Mouse (Mus musculus): ENCODE results near the gene Cfap44. TPM values are rescaled to one million over a fixed set of nuclear protein-coding genes. Genes with fewer than 3 reads are reported as not detected.

Gene Cfap44
- total RNA-seq (2021) (not detected), polyA plus RNA-seq (2012; rRNA removed) (0.55 TPM in 1 of 2 replicates, not detected in the other)
- long read RNA-seq: 0 reads

DNA sequence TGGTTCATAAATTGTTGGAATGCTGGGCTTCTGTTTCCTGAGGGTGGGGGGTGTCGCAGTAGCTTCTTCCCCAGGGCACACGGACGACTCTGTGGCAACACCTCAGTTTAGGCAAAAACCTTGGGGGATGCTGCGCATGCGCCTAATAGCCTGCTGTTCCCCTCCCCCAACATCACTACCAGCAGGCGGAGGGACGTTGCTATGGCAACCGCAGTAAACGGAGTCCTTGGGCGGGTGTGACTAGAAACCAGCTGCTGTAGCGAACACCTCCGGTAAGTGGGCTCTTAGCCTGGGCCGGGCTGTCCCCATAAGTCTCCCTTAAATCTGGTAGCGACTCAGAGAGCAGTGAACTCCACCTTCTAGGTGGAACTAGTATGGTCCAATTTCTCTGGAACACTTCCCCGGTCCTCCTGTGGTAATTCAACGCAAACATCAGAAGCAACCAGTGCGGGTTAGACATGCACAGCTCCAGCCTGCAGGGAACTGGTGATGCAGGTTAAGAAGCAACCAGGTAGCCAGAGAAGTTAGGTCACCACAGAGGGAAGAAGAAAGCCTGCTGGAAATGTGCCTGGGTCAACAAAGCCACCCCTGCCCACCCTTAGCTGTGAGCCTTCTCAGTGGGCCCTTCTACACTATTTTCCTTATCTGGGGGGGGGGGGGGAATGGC is at the start of gene Cfap44:
TSS of gene Cfap44 (plus strand) at position 220 of the 667 bp plus-strand sequence.
- intact Hi-C loops (cut with DNase I): no loop called here
- peak; percentile 21 to 26 for DNase-seq
- H3K4me3 ChIP-seq: no peak within 1 kb of the TSS
- no peaks in the 10 kb centered on the region for H3K36me3 ChIP-seq (ENCODE audit: control insufficient read depth, insufficient read depth, low read length)
- H3K9ac ChIP-seq (ENCODE audit: low read depth, low read length): no peak within 1 kb of the TSS
- no peaks in the 10 kb centered on the region for H3K27me3 ChIP-seq (ENCODE audit: control insufficient read depth, insufficient read depth, low read length)
- H3K79me2 ChIP-seq (replicated peaks; ENCODE audit: control insufficient read depth, insufficient read depth, low read length): no peaks in the 10 kb centered on the region
- H3K27ac ChIP-seq: no peak within 1 kb of the TSS
- WGBS: 6% methylated on average over 17 of the region's 17 CpGs
- no peak for TF ChIP-seq EP300 (IDR thresholded peaks at IDR 0.05; ENCODE audit: insufficient read depth, low read depth, low read length)
- TF ChIP-seq POLR2A (IDR thresholded peaks at IDR 0.05; ENCODE audit: insufficient read depth, low read depth, low read length): no peak
- TF ChIP-seq CTCF (IDR thresholded peaks at IDR 0.05): no peak
- H3K4me1 ChIP-seq (ENCODE audit: control insufficient read depth, insufficient read depth, low read length): peaks cover 1% of the 10 kb centered on the region; the same call in 1 of the 2 replicates

- WGBS: under 1% methylated on average over 67 of the region's 67 CpGs
- TF ChIP-seq CTCF (IDR thresholded peaks at IDR 0.05) (peak; percentile 79), EP300 (IDR thresholded peaks at IDR 0.05; ENCODE audit: insufficient read depth, low read depth, low read length) (0 out of 2 replicates have a peak, but pooled peaks have one; percentile 22), POLR2A (IDR thresholded peaks at IDR 0.05; ENCODE audit: insufficient read depth, low read depth, low read length) (peak; percentile 69)
- Histone ChIP-seq H3K4me1 (ENCODE audit: control insufficient read depth, insufficient read depth, low read length) (peaks cover 4% of the 10 kb centered on the region), H3K36me3 (ENCODE audit: control insufficient read depth, insufficient read depth, low read length) (peaks cover 10% of the 10 kb centered on the region; the same call in 1 of the 2 replicates), H3K27me3 (ENCODE audit: control insufficient read depth, insufficient read depth, low read length) (no peaks in the 10 kb centered on the region), H3K27ac (peak within 1 kb of the TSS; percentile 86), H3K4me3 (peak within 1 kb of the TSS; percentile 72), H3K9ac (ENCODE audit: low read depth, low read length) (peak within 1 kb of the TSS; percentile 78), H3K79me2 (replicated peaks; ENCODE audit: control insufficient read depth, insufficient read depth, low read length) (no peaks in the 10 kb centered on the region; the same call in 1 of the 2 replicates)
- intact Hi-C loops (cut with DNase I): loop anchor here (5.0 kb wide), 1 partner anchor 45 kb away; no protein-coding TSS in a partner anchor
- peak; percentile 96 to 97 for DNase-seq
Measured at GRCm38 (mm10) chr16:44347071-44347901, 47.3 kb upstream of the Cfap44 start, which contains the start of gene Spice1. Spice1 (plus strand) TSS chr16:44347121.

DNA sequence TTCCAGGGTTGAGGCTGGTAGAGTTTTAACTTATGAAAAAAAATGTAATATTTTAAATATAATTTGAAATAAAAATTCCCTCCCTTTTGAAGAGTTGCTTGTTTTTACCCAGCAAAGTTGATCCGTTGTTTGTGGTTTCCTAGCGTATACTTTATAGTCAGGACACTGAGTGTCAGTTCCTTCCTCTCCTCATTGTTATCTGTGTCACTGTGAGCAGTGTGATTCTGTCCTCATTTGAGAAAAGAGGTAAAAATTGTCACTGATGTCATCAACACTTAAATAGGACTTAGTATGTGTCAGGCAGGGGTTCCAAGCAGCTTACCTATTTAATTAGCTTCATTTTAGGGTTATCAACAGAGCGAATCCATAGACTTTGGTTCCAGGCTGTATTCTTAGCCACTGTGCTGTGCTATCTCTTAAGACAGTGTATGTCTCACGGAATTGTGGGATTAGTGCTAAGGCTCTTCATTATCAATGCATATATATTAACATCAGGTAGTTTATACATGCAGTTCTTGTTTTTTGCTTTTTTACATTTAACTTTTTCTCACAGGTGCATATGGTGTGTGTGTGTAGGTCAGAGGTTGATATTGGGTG is 44.7 kb upstream of the Cfap44 start:
- Histone ChIP-seq H3K27me3 (ENCODE audit: control insufficient read depth, insufficient read depth, low read length) (no peaks in the 10 kb centered on the region), H3K27ac (peak overlapping the region; percentile 53), H3K9ac (ENCODE audit: low read depth, low read length) (no peak overlapping the region), H3K36me3 (ENCODE audit: control insufficient read depth, insufficient read depth, low read length) (peaks cover 10% of the 10 kb centered on the region), H3K4me1 (ENCODE audit: control insufficient read depth, insufficient read depth, low read length) (peaks cover 5% of the 10 kb centered on the region), H3K79me2 (replicated peaks; ENCODE audit: control insufficient read depth, insufficient read depth, low read length) (no peaks in the 10 kb centered on the region; the same call in 1 of the 2 replicates), H3K4me3 (no peak overlapping the region)
- no peak for DNase-seq
- intact Hi-C loops (cut with DNase I): loop anchor here (5.0 kb wide), 1 partner anchor 48 kb away; no protein-coding TSS in a partner anchor
- TF ChIP-seq CTCF (IDR thresholded peaks at IDR 0.05) (no peak), EP300 (IDR thresholded peaks at IDR 0.05; ENCODE audit: insufficient read depth, low read depth, low read length) (no peak), POLR2A (IDR thresholded peaks at IDR 0.05; ENCODE audit: insufficient read depth, low read depth, low read length) (no peak)
- 65% methylated on average over 4 of the region's 4 CpGs for WGBS

DNA sequence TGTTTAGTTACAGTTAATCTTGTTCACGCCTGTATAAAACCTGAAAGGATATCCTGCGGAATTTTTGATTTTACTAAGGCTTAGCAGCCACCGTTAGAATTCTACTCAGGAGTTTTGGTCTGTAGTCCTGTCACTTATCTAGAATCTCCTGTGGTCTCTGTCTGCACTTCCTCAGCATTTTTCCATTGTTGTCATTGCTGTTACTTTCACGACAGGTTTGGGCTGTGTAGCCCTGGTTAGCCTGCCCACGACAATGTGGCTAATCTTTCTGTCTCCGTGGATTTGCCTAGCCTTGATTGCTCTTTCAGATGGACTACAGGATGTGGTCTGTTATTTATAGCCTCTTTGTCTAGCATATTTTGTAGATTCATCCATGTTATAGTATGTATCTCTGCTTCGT is 38.3 kb upstream of the Cfap44 start:
- no peaks in the 10 kb centered on the region for H3K27me3 ChIP-seq (ENCODE audit: control insufficient read depth, insufficient read depth, low read length)
- intact Hi-C loops (cut with DNase I): loop anchor here (5.0 kb wide), 1 partner anchor 184 kb away; the partner anchor contains the start of gene Usf3
- H3K9ac ChIP-seq (ENCODE audit: low read depth, low read length): no peak overlapping the region
- DNase-seq: peak in 1 of 2 experiments; percentile 11
- peaks cover 10% of the 10 kb centered on the region for H3K4me1 ChIP-seq (ENCODE audit: control insufficient read depth, insufficient read depth, low read length)
- H3K27ac ChIP-seq: peak overlapping the region; percentile 79
- H3K36me3 ChIP-seq (ENCODE audit: control insufficient read depth, insufficient read depth, low read length): peaks cover 21% of the 10 kb centered on the region
- TF ChIP-seq POLR2A (IDR thresholded peaks at IDR 0.05; ENCODE audit: insufficient read depth, low read depth, low read length): peak; percentile 41; the same call in 1 of the 2 replicates
- TF ChIP-seq EP300 (IDR thresholded peaks at IDR 0.05; ENCODE audit: insufficient read depth, low read depth, low read length): peak; percentile 87
- no peak for TF ChIP-seq CTCF (IDR thresholded peaks at IDR 0.05)
- no peak overlapping the region for H3K4me3 ChIP-seq
- H3K79me2 ChIP-seq (replicated peaks; ENCODE audit: control insufficient read depth, insufficient read depth, low read length): no peaks in the 10 kb centered on the region; the same call in 1 of the 2 replicates
- 37% methylated on average over 7 of the region's 7 CpGs for WGBS

DNA sequence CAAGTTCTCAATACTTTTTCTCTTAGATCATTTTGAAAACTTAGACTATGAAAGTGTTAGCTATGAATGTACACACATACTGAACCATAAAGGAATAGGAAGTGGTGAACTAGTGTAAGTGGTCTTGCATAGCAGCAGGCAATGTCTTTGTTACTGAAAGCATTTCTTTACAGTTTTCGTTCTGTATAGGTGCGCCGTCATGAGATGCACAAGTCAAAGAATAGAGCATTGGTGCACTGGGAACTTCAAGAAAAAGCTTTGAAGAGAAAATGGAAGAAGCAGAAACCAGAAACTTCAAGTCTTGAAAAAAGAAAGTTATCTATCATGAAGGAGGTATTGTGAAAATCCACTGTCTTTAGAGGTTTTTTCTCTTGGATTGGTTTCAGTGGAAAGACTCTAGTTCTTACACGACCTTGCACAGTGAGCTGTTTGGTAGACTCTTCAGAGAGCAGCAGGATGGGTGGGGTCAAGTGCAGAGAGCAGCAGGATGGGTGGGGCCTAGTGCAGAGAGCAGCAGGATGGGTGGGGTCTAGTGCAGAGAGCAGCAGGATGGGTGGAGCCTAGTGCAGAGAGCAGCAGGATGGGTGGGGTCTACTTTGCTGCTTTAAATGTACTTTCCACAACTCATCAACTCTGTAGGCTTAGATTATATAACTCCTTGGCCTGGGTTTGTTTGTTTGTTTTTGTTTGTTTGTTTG is 36.9 kb upstream of the Cfap44 start:
- peaks cover 13% of the 10 kb centered on the region for H3K4me1 ChIP-seq (ENCODE audit: control insufficient read depth, insufficient read depth, low read length)
- no peak overlapping the region for H3K9ac ChIP-seq (ENCODE audit: low read depth, low read length)
- 72% methylated on average over 4 of the region's 4 CpGs for WGBS
- DNase-seq: peak; percentile 41 to 74
- H3K36me3 ChIP-seq (ENCODE audit: control insufficient read depth, insufficient read depth, low read length): peaks cover 21% of the 10 kb centered on the region
- H3K79me2 ChIP-seq (replicated peaks; ENCODE audit: control insufficient read depth, insufficient read depth, low read length): no peaks in the 10 kb centered on the region
- peak overlapping the region; percentile 79 for H3K27ac ChIP-seq
- intact Hi-C loops (cut with DNase I): loop anchor here (5.0 kb wide), 1 partner anchor 185 kb away; the partner anchor contains the start of gene Usf3
- no peak overlapping the region for H3K4me3 ChIP-seq
- H3K27me3 ChIP-seq (ENCODE audit: control insufficient read depth, insufficient read depth, low read length): no peaks in the 10 kb centered on the region
- TF ChIP-seq POLR2A (IDR thresholded peaks at IDR 0.05; ENCODE audit: insufficient read depth, low read depth, low read length): peak; percentile 64
- peak; percentile 93 for TF ChIP-seq EP300 (IDR thresholded peaks at IDR 0.05; ENCODE audit: insufficient read depth, low read depth, low read length)
- TF ChIP-seq CTCF (IDR thresholded peaks at IDR 0.05): no peak

Data from heart, adult 2 months (tissue).